Mouse (Mus musculus): ENCODE results near the gene Sox30. TPM values are rescaled to one million over a fixed set of nuclear protein-coding genes. Genes with fewer than 3 reads are reported as not detected.

Sox30 gene
- polyA plus RNA-seq (2017; shearing (Covaris generic)): under 1 TPM; 0.05 to 0.57 TPM

GRCm38 (mm10) chr11:45979946-45980892 lies at the start of gene Sox30:
Sox30 (plus strand) TSS chr11:45980310.

GRCm38 (mm10) chr11:45944643-45945156 lies 35.4 kb upstream of the Sox30 start, which contains the start of gene Lsm11:
Lsm11 (minus strand) TSS chr11:45944935.

GRCm38 (mm10) chr11:45955127-45955627 lies 24.9 kb upstream of the Sox30 start, which contains the start of gene Thg1l:
Thg1l (minus strand) TSS chr11:45955494.

GRCm38 (mm10) chr11:46052105-46052659 lies 72.1 kb downstream of the Sox30 start, which contains the start of gene Gm12166:
Gm12166 (minus strand) TSS chr11:46052321.

GRCm38 (mm10) chr11:46055896-46056769 lies 76.0 kb downstream of the Sox30 start, which contains the start of gene Adam19:
Adam19 (plus strand) TSS chr11:46055992.

Other genes starting within 250 kb of the Sox30 start
- gene Clint1, start 128.3 kb upstream of the Sox30 start, polyA plus RNA-seq (2017; shearing (Covaris generic)): 100 to 1,000 TPM; 214 to 243 TPM
- 10 to 100 TPM in 1 of 2 experiments, 1 to 10 TPM in 1; 7.1 to 11.6 TPM for gene Lsm11, start 35.4 kb upstream of the Sox30 start, polyA plus RNA-seq (2017; shearing (Covaris generic))
- gene Thg1l, start 24.8 kb upstream of the Sox30 start, polyA plus RNA-seq (2017; shearing (Covaris generic)): 1 to 10 TPM; 2.3 to 9.1 TPM
- gene Gm12166, start 72.0 kb downstream of the Sox30 start, polyA plus RNA-seq (2017; shearing (Covaris generic)): 10 to 100 TPM; 14.1 to 14.3 TPM
- gene Adam19, start 75.7 kb downstream of the Sox30 start, polyA plus RNA-seq (2017; shearing (Covaris generic)): 10 to 100 TPM; 52.2 to 91.9 TPM
- under 1 TPM; 0.12 to 0.14 TPM for gene Nipal4, start 186.2 kb downstream of the Sox30 start, polyA plus RNA-seq (2017; shearing (Covaris generic))